Mouse (Mus musculus) embryonic fibroblast, embryonic 13.5 days (primary cell): ENCODE measurements around the gene Rab3b.

Experiments used
- CTCF ChIP-seq: IDR thresholded peaks from 2 replicates; pipeline ENCODE4 v1.5.1; 2011; ENCODE audit warnings: mild to moderate bottlenecking, control low read depth, low read length, moderate library complexity, borderline replicate concordance; ENCODE audit not compliant: insufficient read depth
- POLR2A ChIP-seq: IDR thresholded peaks from 2 replicates; pipeline ENCODE4 v1.6.1; 2011; ENCODE audit warnings: low read depth, mild to moderate bottlenecking, control low read depth, low read length, moderate library complexity

GRCm38 (mm10) chr4:108873746-108874145 is 5.1 kb upstream of the Rab3b start:
- no peak for TF ChIP-seq POLR2A
- no peak for TF ChIP-seq CTCF
